Mouse (Mus musculus) heart, adult 2 months (tissue): ENCODE measurements around the gene P4ha1. TPM values are rescaled to one million over a fixed set of nuclear protein-coding genes. Genes with fewer than 3 reads are reported as not detected.

Experiments
- DNase-seq, 2 experiments: peaks; one replicate each; pipeline ENCODE4 v3.0.0; 2021
- H3K27ac ChIP-seq: fragments of 200-600 bp; 2 replicates; pipeline ENCODE4 v1.8.1; 2022
- H3K27me3 ChIP-seq: fragments of 200-500 bp; 2 replicates; pipeline ENCODE4 v1.6.1; 2012; ENCODE audit warnings: mild to moderate bottlenecking, low read length, inconsistent platforms, mixed read lengths; ENCODE audit not compliant: control insufficient read depth, insufficient read depth
- H3K36me3 ChIP-seq: fragments of 200-500 bp; 2 replicates; pipeline ENCODE4 v1.6.1; 2012; ENCODE audit warnings: low read length, inconsistent platforms; ENCODE audit not compliant: control insufficient read depth, insufficient read depth
- H3K4me1 ChIP-seq: fragments of 200-500 bp; 2 replicates; pipeline ENCODE4 v1.6.1; 2011; ENCODE audit warnings: low read length; ENCODE audit not compliant: control insufficient read depth, insufficient read depth
- H3K4me3 ChIP-seq: fragments of 200-600 bp; 2 replicates; pipeline ENCODE4 v1.8.1; 2022
- H3K79me2 ChIP-seq: fragments of 200-500 bp; replicated peaks from 2 replicates; pipeline ENCODE4 v1.6.1; 2012; ENCODE audit warnings: mild to moderate bottlenecking, inconsistent platforms, low read length, moderate library complexity, mixed read lengths; ENCODE audit not compliant: control insufficient read depth, insufficient read depth
- H3K9ac ChIP-seq: fragments of 200-500 bp; 2 replicates; pipeline ENCODE4 v1.6.1; 2012; ENCODE audit warnings: low read depth, mild to moderate bottlenecking, control low read depth, inconsistent platforms, low read length, mixed read lengths
- CTCF ChIP-seq: fragments of 200-600 bp; IDR thresholded peaks from 2 replicates; pipeline ENCODE4 v1.8.1; 2022; ENCODE audit warnings: antibody characterized with exemption, mild to moderate bottlenecking, moderate library complexity
- EP300 ChIP-seq: fragments of 200-500 bp; IDR thresholded peaks from 2 replicates; pipeline ENCODE4 v1.6.1; 2011; ENCODE audit warnings: low read depth, low read length, control low read depth; ENCODE audit not compliant: insufficient read depth
- POLR2A ChIP-seq: fragments of 200-500 bp; IDR thresholded peaks from 2 replicates; pipeline ENCODE4 v1.6.1; 2011; ENCODE audit warnings: mild to moderate bottlenecking, low read depth, low read length, control low read depth; ENCODE audit not compliant: insufficient read depth
- WGBS: fragments of 180-500 bp; shearing (Covaris S2); methylation state at CpG from one replicate; pipeline ENCODE4 v1.1.7; 2018; 5-methylcytosine and 5-hydroxymethylcytosine counted together
- intact Hi-C: fragments of 180-260 bp; cut with DNase I; formaldehyde crosslinking; loops from one replicate; pipeline ENCODE4 v1.15.1; 2025
- polyA plus RNA-seq: library from polyadenylated mRNA; depleted of rRNA; stranded (reverse); fragments of >200 nt; gene quantifications from 2 replicates; pipeline ENCODE4 v1.2.3, GENCODE M21; 2012
- total RNA-seq, 2 experiments: library from RNA; stranded (reverse); gene quantifications; 2 replicates each; pipeline ENCODE4 v1.2.3; 2021

P4ha1 gene
- total and polyA plus RNA-seq, 3 experiments = 14.8 to 48.0 (median 42.4) TPM

- H3K36me3 ChIP-seq = peaks cover 15% of the 10 kb centered on the region
- peak; percentile 32 to 69 for DNase-seq
- H3K27me3 ChIP-seq = no peaks in the 10 kb centered on the region
- no peak for TF ChIP-seq CTCF
- TF ChIP-seq POLR2A = no peak
- TF ChIP-seq EP300 = no peak
- no peak overlapping the region for H3K9ac ChIP-seq
- H3K27ac ChIP-seq = peak overlapping the region; percentile 84
- WGBS = 45% methylated on average over 4 of the region's 4 CpGs
- H3K4me3 ChIP-seq = no peak overlapping the region
- peaks cover 20% of the 10 kb centered on the region for H3K4me1 ChIP-seq
- no peaks in the 10 kb centered on the region; the same call in 1 of the 2 replicates for H3K79me2 ChIP-seq
- intact Hi-C loops = loop anchor here (1.0 to 5.0 kb wide), 2 partner anchors 12 to 113 kb away; partner anchors contain the start of genes P4ha1, Sept10 and Sowahc
Observed at GRCm38 (mm10) chr10:59334899-59335798, 12.1 kb downstream of the P4ha1 start.

DNA sequence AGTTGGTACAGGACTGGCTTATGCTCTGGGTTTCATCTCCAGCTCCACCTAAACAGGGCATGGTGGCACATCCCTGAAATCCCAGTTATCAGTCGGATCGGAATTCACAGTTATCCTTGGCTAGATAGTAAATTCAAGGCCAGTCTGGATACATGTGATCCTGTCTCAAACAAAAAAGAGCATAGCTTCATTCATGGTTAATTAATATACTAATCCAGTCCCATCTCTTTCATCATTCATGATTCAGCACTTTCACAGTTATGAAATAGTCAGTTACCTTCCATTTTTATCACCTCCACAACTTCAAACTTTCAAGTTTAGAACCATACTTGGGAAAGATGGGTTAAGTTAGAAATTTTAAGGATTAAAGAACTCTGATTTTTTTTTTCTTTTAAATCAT lies 13.0 kb downstream of the P4ha1 start:
- H3K4me3 ChIP-seq = no peak overlapping the region
- H3K79me2 ChIP-seq = no peaks in the 10 kb centered on the region; the same call in 1 of the 2 replicates
- no peaks in the 10 kb centered on the region for H3K27me3 ChIP-seq
- H3K27ac ChIP-seq = peak overlapping the region; percentile 84; the same call in 1 of the 2 replicates
- peaks cover 15% of the 10 kb centered on the region for H3K36me3 ChIP-seq
- no peak overlapping the region for H3K9ac ChIP-seq
- DNase-seq = no peak
- WGBS = 80% methylated on average over 2 of the region's 2 CpGs
- H3K4me1 ChIP-seq = peaks cover 16% of the 10 kb centered on the region
- intact Hi-C loops = loop anchor here (5.0 kb wide), 1 partner anchor 114 kb away; the partner anchor contains the start of genes Sept10 and Sowahc
- no peak for TF ChIP-seq EP300
- no peak for TF ChIP-seq CTCF
- TF ChIP-seq POLR2A = no peak

- Histone ChIP-seq H3K4me3 (no peak overlapping the region), H3K4me1 (no peaks in the 10 kb centered on the region), H3K27me3 (no peaks in the 10 kb centered on the region), H3K9ac (no peak overlapping the region), H3K36me3 (peaks cover 5% of the 10 kb centered on the region), H3K27ac (no peak overlapping the region), H3K79me2 (no peaks in the 10 kb centered on the region)
- TF ChIP-seq CTCF = no peak
- no peak for TF ChIP-seq POLR2A
- TF ChIP-seq EP300 = no peak
- intact Hi-C loops = no loop called here
- 93% methylated on average over 2 of the region's 2 CpGs for WGBS
- DNase-seq = no peak
Observed at GRCm38 (mm10) chr10:59346560-59346959, 23.5 kb downstream of the P4ha1 start.

DNA sequence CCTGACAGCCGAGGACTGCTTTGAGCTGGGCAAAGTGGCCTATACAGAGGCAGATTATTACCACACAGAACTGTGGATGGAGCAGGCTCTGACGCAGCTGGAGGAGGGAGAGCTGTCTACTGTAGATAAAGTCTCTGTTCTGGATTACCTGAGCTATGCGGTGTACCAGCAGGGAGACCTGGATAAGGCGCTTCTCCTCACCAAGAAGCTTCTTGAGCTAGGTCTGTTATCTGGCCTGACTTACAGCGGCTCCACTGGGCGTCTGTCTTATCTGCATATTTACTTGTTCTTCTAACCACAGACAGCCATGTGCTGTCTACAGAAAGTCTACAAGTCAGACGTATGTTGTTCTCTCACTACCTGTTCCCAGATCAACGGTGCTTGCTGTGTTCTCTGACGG lies 25.1 kb downstream of the P4ha1 start:
- Histone ChIP-seq H3K27me3 (no peaks in the 10 kb centered on the region), H3K79me2 (no peaks in the 10 kb centered on the region), H3K4me1 (no peaks in the 10 kb centered on the region), H3K36me3 (peaks cover 6% of the 10 kb centered on the region), H3K9ac (no peak overlapping the region), H3K4me3 (no peak overlapping the region), H3K27ac (no peak overlapping the region)
- no peak for DNase-seq
- intact Hi-C loops = no loop called here
- 80% methylated on average over 9 of the region's 9 CpGs for WGBS
- TF ChIP-seq POLR2A (no peak), CTCF (no peak), EP300 (no peak)

DNA sequence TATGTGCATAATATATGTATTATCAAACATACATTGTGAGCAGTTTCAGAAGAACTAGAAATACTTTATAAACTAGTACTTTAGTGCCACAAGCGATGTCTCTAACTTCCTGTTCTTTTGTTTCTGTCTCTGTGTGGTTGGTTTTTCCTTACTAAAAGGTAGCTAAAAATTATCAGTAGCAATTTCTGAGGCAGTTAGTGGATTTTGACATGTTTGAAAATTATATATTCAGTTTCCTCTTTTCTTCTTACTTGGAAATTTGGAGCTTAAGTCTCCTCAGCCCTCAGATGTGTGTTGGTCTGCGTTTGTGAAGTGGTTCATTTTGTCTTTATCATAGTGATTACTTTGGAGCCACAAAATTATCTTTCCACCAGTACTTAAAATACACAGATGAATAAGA lies 26.4 kb downstream of the P4ha1 start:
- intact Hi-C loops = no loop called here

DNA sequence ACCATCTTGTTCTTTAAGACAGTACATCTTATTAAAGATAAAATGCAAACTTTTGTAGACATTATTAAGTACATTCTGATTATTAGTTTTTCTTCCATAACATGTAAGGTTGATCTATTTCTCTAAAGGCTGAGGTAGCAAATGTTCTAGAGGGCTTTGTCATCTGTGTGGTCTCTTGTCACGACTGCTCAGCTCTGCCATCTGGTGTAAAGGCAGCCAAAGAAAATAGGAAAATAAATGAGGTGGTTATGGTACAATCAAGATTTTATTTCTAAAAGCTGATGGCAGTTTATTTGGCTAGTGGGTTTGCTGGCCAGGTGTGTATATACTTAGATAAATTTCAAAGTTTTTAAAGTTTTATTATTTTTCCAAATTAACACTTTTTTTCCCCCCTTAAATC lies 30.0 kb downstream of the P4ha1 start:
- peak; percentile 38 for TF ChIP-seq CTCF
- no peak for TF ChIP-seq POLR2A
- no peak for TF ChIP-seq EP300
- no peak for DNase-seq
- 40% methylated on average over 1 of the region's 1 CpGs for WGBS
- Histone ChIP-seq H3K27me3 (no peaks in the 10 kb centered on the region), H3K36me3 (peaks cover 6% of the 10 kb centered on the region), H3K4me1 (no peaks in the 10 kb centered on the region), H3K4me3 (no peak overlapping the region), H3K9ac (no peak overlapping the region), H3K79me2 (no peaks in the 10 kb centered on the region), H3K27ac (no peak overlapping the region)
- intact Hi-C loops = no loop called here

More for the DNA sequence above, 26.4 kb downstream of the P4ha1 start:
- Histone ChIP-seq H3K36me3 (peaks cover 5% of the 10 kb centered on the region), H3K4me3 (no peak overlapping the region), H3K79me2 (no peaks in the 10 kb centered on the region), H3K4me1 (no peaks in the 10 kb centered on the region), H3K27ac (no peak overlapping the region), H3K9ac (no peak overlapping the region), H3K27me3 (no peaks in the 10 kb centered on the region)
- TF ChIP-seq POLR2A (no peak), EP300 (no peak), CTCF (no peak)
- DNase-seq = no peak
- WGBS = 92% methylated on average over 2 of the region's 2 CpGs
